Mouse (Mus musculus): ENCODE results near the gene Olfr1336. TPM values are rescaled to one million over a fixed set of nuclear protein-coding genes. Genes with fewer than 3 reads are reported as not detected.
"Not testable (repeated sequence)": the region's sequence is repeated elsewhere in the genome, so short reads cannot be mapped to it uniquely, and the experiment has no call there.

Olfr1336 gene
- total RNA-seq, 1 experiment, result not detected

DNA sequence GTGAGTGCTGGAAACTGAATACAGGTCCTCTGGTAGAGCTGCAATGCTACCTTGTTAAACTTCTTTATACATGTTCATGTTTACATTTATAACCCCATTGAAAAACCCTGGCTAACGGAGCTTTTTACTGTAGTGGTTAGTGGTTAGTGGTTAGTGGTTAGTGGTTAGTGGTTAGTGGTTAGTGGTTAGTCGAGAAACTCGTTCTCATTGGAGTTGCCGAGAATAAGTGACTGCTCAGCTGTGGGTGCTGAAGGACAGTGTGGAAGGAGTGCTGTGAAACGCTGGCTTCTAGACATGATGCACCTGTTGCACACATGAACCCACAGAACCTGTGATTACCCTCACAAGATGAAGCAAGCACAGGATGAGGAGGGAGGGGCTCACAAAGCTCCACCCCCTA, 8.2 kb upstream of the Olfr1336 start:
- Histone ChIP-seq H3K36me3 (ENCODE audit: control insufficient read depth, insufficient read depth, low read length, poor library complexity, severe bottlenecking) (no peaks in the 10 kb centered on the region), H3K4me3 (ENCODE audit: insufficient read depth in 1 of 2, low read depth in 1 of 2, low read length in 2 of 2, poor library complexity in 1 of 2, severe bottlenecking in 1 of 2) (no peak overlapping the region), H3K4me1 (ENCODE audit: control insufficient read depth in 2 of 2, insufficient read depth in 2 of 2, low read length in 2 of 2, poor library complexity in 1 of 2) (no peaks in the 10 kb centered on the region), H3K9me3 (ENCODE audit: control insufficient read depth, insufficient read depth, low read depth, low read length) (no peaks in the 10 kb centered on the region), H3K27ac (ENCODE audit: insufficient read depth, low read depth, low read length, poor library complexity, severe bottlenecking) (no peak overlapping the region), H3K9ac (ENCODE audit: insufficient read depth, low read depth, low read length, poor library complexity, severe bottlenecking) (no peak overlapping the region)
- TF ChIP-seq ZNF384 (IDR thresholded peaks at IDR 0.05; ENCODE audit: low read depth, low read length), result no peak
- no peak for TF ChIP-seq MAFK (IDR thresholded peaks at IDR 0.05; ENCODE audit: insufficient read depth, low read depth, low read length)
- DNase-seq (ENCODE audit: low read depth, low spot score), result no peak
- in situ Hi-C loops (cut with MboI; ENCODE audit: low sequenced_read_pairs in 2 of 2, unreplicated experiment in 2 of 2), result no loop called here

DNA sequence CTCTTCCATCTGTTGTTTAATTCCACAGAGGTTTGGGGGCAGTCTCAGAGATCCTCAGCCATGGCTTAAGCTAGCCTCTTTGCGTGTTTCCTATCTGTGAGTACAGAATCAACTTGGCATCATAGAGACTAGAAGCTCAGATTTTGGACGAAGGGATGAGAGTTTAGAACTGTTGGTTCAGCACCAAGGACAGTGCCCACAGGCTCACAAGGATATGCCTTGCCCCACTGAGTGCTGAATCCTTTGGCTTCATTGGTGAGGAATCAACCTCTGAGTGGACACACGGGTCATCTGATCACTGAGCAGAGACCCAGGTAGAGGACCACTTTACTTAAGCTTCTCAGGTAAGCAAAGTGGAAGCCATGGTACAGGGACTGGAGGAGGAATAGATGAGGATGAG, 431 bp downstream of the Olfr1336 start:
- H3K9ac ChIP-seq (ENCODE audit: insufficient read depth, low read depth, low read length, poor library complexity, severe bottlenecking), result no peak overlapping the region
- TF ChIP-seq HCFC1 (IDR thresholded peaks at IDR 0.05; ENCODE audit: borderline replicate concordance, insufficient read depth, low read length), result no peak
- in situ Hi-C loops (cut with MboI; ENCODE audit: low sequenced_read_pairs in 2 of 2, unreplicated experiment in 2 of 2), result loop anchor here in 1 of 2 experiments (25.0 kb wide), 1 partner anchor 181 kb away; no protein-coding TSS in a partner anchor
- H3K4me3 ChIP-seq (ENCODE audit: insufficient read depth in 1 of 2, low read depth in 1 of 2, low read length in 2 of 2, poor library complexity in 1 of 2, severe bottlenecking in 1 of 2), result no peak overlapping the region
- H3K9me3 ChIP-seq (ENCODE audit: control insufficient read depth, insufficient read depth, low read depth, low read length), result no peaks in the 10 kb centered on the region
- no peaks in the 10 kb centered on the region for H3K36me3 ChIP-seq (ENCODE audit: control insufficient read depth, insufficient read depth, low read length, poor library complexity, severe bottlenecking)
- H3K27ac ChIP-seq (ENCODE audit: insufficient read depth, low read depth, low read length, poor library complexity, severe bottlenecking), result no peak overlapping the region
- peak; percentile 41 for DNase-seq (ENCODE audit: low read depth, low spot score)
- H3K4me1 ChIP-seq (ENCODE audit: control insufficient read depth in 2 of 2, insufficient read depth in 2 of 2, low read length in 2 of 2, poor library complexity in 1 of 2), result no peaks in the 10 kb centered on the region

DNA sequence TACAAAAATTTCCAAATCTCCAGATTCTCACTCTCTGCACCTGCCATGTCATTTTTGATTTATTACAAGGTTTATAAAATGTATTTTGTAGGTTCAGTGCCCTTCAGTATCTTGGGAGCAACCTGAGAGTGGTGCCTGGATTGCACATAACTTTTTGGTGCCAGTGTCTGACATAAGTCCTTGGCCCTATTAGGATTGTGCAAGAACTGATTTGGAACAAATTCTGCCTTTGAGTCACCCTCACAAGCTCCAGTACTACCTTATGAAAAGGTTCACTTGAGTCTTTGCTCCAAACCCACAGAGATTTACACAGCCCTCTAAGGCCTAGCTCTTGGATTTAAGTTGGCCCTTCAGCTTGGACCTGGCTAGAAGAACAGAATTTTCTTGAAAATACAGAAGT, 11.0 kb downstream of the Olfr1336 start, which contains the start of gene Olfr1346:
Gene Olfr1346, plus strand, starts transcription at position 151 of the 400 bp plus-strand sequence.
- H3K27ac ChIP-seq (ENCODE audit: insufficient read depth, low read depth, low read length, poor library complexity, severe bottlenecking), result no peak within 1 kb of the TSS
- no peak for DNase-seq (ENCODE audit: low read depth, low spot score)
- in situ Hi-C loops (cut with MboI; ENCODE audit: low sequenced_read_pairs in 2 of 2, unreplicated experiment in 2 of 2), result loop anchor here in 1 of 2 experiments (25.0 kb wide), 1 partner anchor 170 kb away; no protein-coding TSS in a partner anchor
- no peaks in the 10 kb centered on the region for H3K9me3 ChIP-seq (ENCODE audit: control insufficient read depth, insufficient read depth, low read depth, low read length)
- TF ChIP-seq HCFC1 (IDR thresholded peaks at IDR 0.05; ENCODE audit: borderline replicate concordance, insufficient read depth, low read length), result no peak
- no peak for TF ChIP-seq ZNF384 (IDR thresholded peaks at IDR 0.05; ENCODE audit: low read depth, low read length)
- TF ChIP-seq CHD2 (IDR thresholded peaks at IDR 0.05; ENCODE audit: low read depth, low read length), result no peak
- no peak for TF ChIP-seq MAFK (IDR thresholded peaks at IDR 0.05; ENCODE audit: insufficient read depth, low read depth, low read length)
- TF ChIP-seq ZC3H11A (IDR thresholded peaks at IDR 0.05; ENCODE audit: borderline replicate concordance, low read depth, low read length), result no peak
- no peaks in the 10 kb centered on the region for H3K36me3 ChIP-seq (ENCODE audit: control insufficient read depth, insufficient read depth, low read length, poor library complexity, severe bottlenecking)
- H3K9ac ChIP-seq (ENCODE audit: insufficient read depth, low read depth, low read length, poor library complexity, severe bottlenecking), result no peak within 1 kb of the TSS
- no peak within 1 kb of the TSS for H3K4me3 ChIP-seq (ENCODE audit: insufficient read depth in 1 of 2, low read depth in 1 of 2, low read length in 2 of 2, poor library complexity in 1 of 2, severe bottlenecking in 1 of 2)
- H3K4me1 ChIP-seq (ENCODE audit: control insufficient read depth in 2 of 2, insufficient read depth in 2 of 2, low read length in 2 of 2, poor library complexity in 1 of 2), result no peaks in the 10 kb centered on the region

DNA sequence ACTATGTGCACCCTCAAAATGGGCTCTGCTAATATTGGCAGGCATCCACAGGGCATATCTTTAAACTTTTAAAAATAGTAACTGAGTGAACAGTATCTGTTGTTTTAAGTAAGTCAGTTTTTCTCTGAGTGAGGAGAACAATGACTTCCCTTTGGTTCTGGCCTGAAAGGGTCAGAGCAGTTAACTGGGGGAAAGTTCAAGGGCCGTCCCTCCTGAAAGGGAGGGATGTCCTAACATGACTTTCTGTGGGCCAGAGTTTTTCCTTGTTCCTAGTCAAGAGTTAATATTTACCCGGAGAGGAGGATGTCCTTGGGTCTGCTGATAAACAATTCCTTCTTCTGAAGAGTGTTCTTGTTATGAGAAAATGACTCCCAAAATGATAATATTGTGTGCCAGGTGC, 21.7 kb downstream of the Olfr1336 start:
- H3K4me1 ChIP-seq (ENCODE audit: control insufficient read depth in 2 of 2, insufficient read depth in 2 of 2, low read length in 2 of 2, poor library complexity in 1 of 2); H3K4me3 ChIP-seq (ENCODE audit: insufficient read depth in 1 of 2, low read depth in 1 of 2, low read length in 2 of 2, poor library complexity in 1 of 2, severe bottlenecking in 1 of 2); in situ Hi-C loops (cut with MboI; ENCODE audit: low sequenced_read_pairs in 2 of 2, unreplicated experiment in 2 of 2); DNase-seq (ENCODE audit: low read depth, low spot score); H3K36me3 ChIP-seq (ENCODE audit: control insufficient read depth, insufficient read depth, low read length, poor library complexity, severe bottlenecking); H3K9me3 ChIP-seq (ENCODE audit: control insufficient read depth, insufficient read depth, low read depth, low read length); H3K9ac ChIP-seq (ENCODE audit: insufficient read depth, low read depth, low read length, poor library complexity, severe bottlenecking); H3K27ac ChIP-seq (ENCODE audit: insufficient read depth, low read depth, low read length, poor library complexity, severe bottlenecking): not testable (repeated sequence)

DNA sequence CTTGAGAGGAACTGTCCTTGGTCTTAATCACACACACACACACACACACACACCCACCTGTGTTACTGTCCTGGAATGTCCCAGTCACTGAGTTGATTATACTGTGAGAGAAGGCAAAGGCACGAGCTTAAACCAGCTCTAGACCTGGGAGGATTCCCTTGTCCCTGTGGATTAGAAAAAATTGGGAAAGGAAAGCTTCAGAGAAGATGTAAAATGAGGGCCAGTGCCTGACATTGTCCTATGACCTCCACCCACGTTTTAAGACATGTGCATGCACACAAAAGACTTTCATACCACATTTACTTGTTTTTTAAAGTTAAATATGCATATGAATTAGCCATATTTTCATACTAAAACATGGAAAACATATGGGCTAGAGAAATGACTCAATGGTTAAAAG, 30.9 kb downstream of the Olfr1336 start, which contains the start of gene Olfr5:
Gene Olfr5, minus strand, starts transcription at position 101 of the 400 bp plus-strand sequence.
- Histone ChIP-seq H3K36me3 (ENCODE audit: control insufficient read depth, insufficient read depth, low read length, poor library complexity, severe bottlenecking) (no peaks in the 10 kb centered on the region), H3K9ac (ENCODE audit: insufficient read depth, low read depth, low read length, poor library complexity, severe bottlenecking) (no peak within 1 kb of the TSS), H3K4me1 (ENCODE audit: control insufficient read depth in 2 of 2, insufficient read depth in 2 of 2, low read length in 2 of 2, poor library complexity in 1 of 2) (no peaks in the 10 kb centered on the region), H3K27ac (ENCODE audit: insufficient read depth, low read depth, low read length, poor library complexity, severe bottlenecking) (no peak within 1 kb of the TSS), H3K9me3 (ENCODE audit: control insufficient read depth, insufficient read depth, low read depth, low read length) (no peaks in the 10 kb centered on the region), H3K4me3 (ENCODE audit: insufficient read depth in 1 of 2, low read depth in 1 of 2, low read length in 2 of 2, poor library complexity in 1 of 2, severe bottlenecking in 1 of 2) (no peak within 1 kb of the TSS)
- TF ChIP-seq MAFK (IDR thresholded peaks at IDR 0.05; ENCODE audit: insufficient read depth, low read depth, low read length) (no peak), HCFC1 (IDR thresholded peaks at IDR 0.05; ENCODE audit: borderline replicate concordance, insufficient read depth, low read length) (no peak), ZC3H11A (IDR thresholded peaks at IDR 0.05; ENCODE audit: borderline replicate concordance, low read depth, low read length) (no peak), CHD2 (IDR thresholded peaks at IDR 0.05; ENCODE audit: low read depth, low read length) (no peak), ZNF384 (IDR thresholded peaks at IDR 0.05; ENCODE audit: low read depth, low read length) (no peak)
- DNase-seq (ENCODE audit: low read depth, low spot score), result no peak
- in situ Hi-C loops (cut with MboI; ENCODE audit: low sequenced_read_pairs in 2 of 2, unreplicated experiment in 2 of 2), result no loop called here

Measured in ES-E14 (cell line).